ENCODE assay signal across 18 mouse cellular contexts in genomic region chr7:79255752-79256151, GRCm38 (mm10). TPM values are rescaled to one million over a fixed set of nuclear protein-coding genes. Genes with fewer than 3 reads are reported as not detected.
A peak's percentile ranks its signal among the peaks of the same experiment; 100 is the strongest.
DNase-seq lines count a peak whose midpoint lies in the region; ATAC-seq and TF ChIP-seq lines count a peak whose summit lies in the region.
"Had no signal": no experiment of that assay in that cellular context is flagged by ENCODE, and none has a peak within 500 bp of the region (broad histone marks: within the 10 kb centered on the region; RNA-seq: fewer than 3 reads in every experiment).

No protein-coding gene starts in this region.

- H3K4me3 ChIP-seq in layer of hippocampus, adult 2 months = no peak overlapping the region
- no peak overlapping the region for H3K4me3 ChIP-seq in ES-Bruce4 (ENCODE audit: low read depth, low read length)
- H3K4me3 ChIP-seq in forebrain, embryonic 15.5 days = no peak overlapping the region
- H3K4me3 ChIP-seq: embryonic facial prominence, embryonic 12.5 days; forebrain, embryonic 10.5 days; megakaryocyte, embryonic 14.5 days; neural tube, embryonic 13.5 days had no signal

- no peak overlapping the region for H3K9ac ChIP-seq in ES-Bruce4 (ENCODE audit: low read depth, poor library complexity, severe bottlenecking)
- H3K9ac ChIP-seq in forebrain, embryonic 15.5 days (replicated peaks) = no peak overlapping the region
- H3K9ac ChIP-seq: embryonic facial prominence, embryonic 12.5 days; neural tube, embryonic 13.5 days had no signal

- H3K4me2 ChIP-seq in forebrain, embryonic 15.5 days (replicated peaks) = no peak overlapping the region
- H3K4me2 ChIP-seq: embryonic facial prominence, embryonic 12.5 days; neural tube, embryonic 13.5 days had no signal

- no peak for TF ChIP-seq EP300 in ES-Bruce4 (IDR thresholded peaks at IDR 0.05; ENCODE audit: insufficient read depth, low read depth, low read length)

- no peak for TF ChIP-seq POLR2A in ES-Bruce4 (IDR thresholded peaks at IDR 0.05; ENCODE audit: insufficient read depth, low read length)
- no peak for TF ChIP-seq POLR2A in brain, embryonic 14.5 days (IDR thresholded peaks at IDR 0.05; ENCODE audit: borderline replicate concordance, extremely low read depth, insufficient read depth, insufficient read length, poor library complexity, severe bottlenecking)

- H3K9me3 ChIP-seq in ES-Bruce4 (replicated peaks; ENCODE audit: control insufficient read depth, insufficient read depth, low read length, poor library complexity, severe bottlenecking) = no peaks in the 10 kb centered on the region
- H3K9me3 ChIP-seq in forebrain, embryonic 15.5 days = no peaks in the 10 kb centered on the region
- H3K9me3 ChIP-seq: embryonic facial prominence, embryonic 12.5 days; forebrain, embryonic 10.5 days; neural tube, embryonic 13.5 days had no signal

- TF ChIP-seq CTCF in layer of hippocampus, adult 2 months (conservative IDR thresholded peaks at IDR 0.05) = peak; percentile 53
- peak; percentile 45 for TF ChIP-seq CTCF in ES-Bruce4 (IDR thresholded peaks at IDR 0.05; ENCODE audit: low read depth, low read length)
- TF ChIP-seq CTCF in brain, embryonic 14.5 days (IDR thresholded peaks at IDR 0.05; ENCODE audit: borderline replicate concordance, extremely low read depth, insufficient read depth, insufficient read length) = peak; percentile 20; the same call in 1 of the 2 replicates

- no peak for DNase-seq in layer of hippocampus, adult 2 months (ENCODE audit: low spot score in 2 of 2)
- DNase-seq in layer of hippocampus, adult 18-20 months (ENCODE audit: low spot score in 2 of 2) = no peak
- peak; percentile 30 for DNase-seq in 3T3-L1 (ENCODE audit: low read depth, low spot score)
- no peak for DNase-seq in brain, embryonic 14.5 days (ENCODE audit: low read depth)
- DNase-seq in frontal cortex, postnatal 14 days (ENCODE audit: low spot score in 2 of 2) = no peak
- DNase-seq in heart, adult 18-20 months = no peak
- DNase-seq: adrenal gland, postnatal 14 days; cerebellum, postnatal 14 days; kidney, postnatal 14 days; left cerebral cortex, postnatal 4 days; lung, adult 2 months; right cerebral cortex, postnatal 4 days had no signal

- no peaks in the 10 kb centered on the region for H3K27me3 ChIP-seq in ES-Bruce4 (ENCODE audit: control insufficient read depth, insufficient read depth, low read length, poor library complexity, severe bottlenecking)
- no peaks in the 10 kb centered on the region for H3K27me3 ChIP-seq in forebrain, embryonic 15.5 days
- H3K27me3 ChIP-seq: embryonic facial prominence, embryonic 12.5 days; neural tube, embryonic 13.5 days had no signal

- ATAC-seq in forebrain, embryonic 15.5 days (replicated peaks) = no peak

- no peaks in the 10 kb centered on the region for H3K36me3 ChIP-seq in ES-Bruce4 (ENCODE audit: control insufficient read depth, insufficient read depth, low read length, poor library complexity, severe bottlenecking)
- H3K36me3 ChIP-seq in forebrain, embryonic 15.5 days = no peaks in the 10 kb centered on the region
- H3K36me3 ChIP-seq: embryonic facial prominence, embryonic 12.5 days; forebrain, embryonic 10.5 days; neural tube, embryonic 13.5 days had no signal

- no peaks in the 10 kb centered on the region for H3K4me1 ChIP-seq in ES-Bruce4 (ENCODE audit: control insufficient read depth, insufficient read depth, low read length)
- no peaks in the 10 kb centered on the region for H3K4me1 ChIP-seq in forebrain, embryonic 15.5 days
- H3K4me1 ChIP-seq: embryonic facial prominence, embryonic 12.5 days; forebrain, embryonic 10.5 days; neural tube, embryonic 13.5 days had no signal

- no peak overlapping the region for H3K27ac ChIP-seq in layer of hippocampus, adult 2 months
- H3K27ac ChIP-seq in ES-Bruce4 (ENCODE audit: insufficient read depth, low read length) = no peak overlapping the region
- H3K27ac ChIP-seq in forebrain, embryonic 15.5 days (replicated peaks) = no peak overlapping the region
- H3K27ac ChIP-seq: embryonic facial prominence, embryonic 12.5 days; forebrain, embryonic 10.5 days; neural tube, embryonic 13.5 days had no signal

- 86% methylated on average over 10 of the region's 10 CpGs for WGBS in forebrain, embryonic 15.5 days

RNA-seq across cellular contexts. Expression of gene Abhd2, which starts 17.2 kb away (rescaled TPM):
- total RNA-seq in layer of hippocampus, adult 2 months (2021) = 10 to 100 TPM; 69.6 to 70.8 TPM
- total RNA-seq in layer of hippocampus, adult 18-20 months (2021) = 10 to 100 TPM; 62.0 to 65.6 TPM
- polyA plus RNA-seq in ES-Bruce4 (2011; ENCODE audit: insufficient read depth, insufficient read length, low read depth, missing spikeins) = 37.4 and 38.6 TPM in 2 replicates
- 15.0 and 28.7 TPM in 2 replicates for polyA plus RNA-seq in brain, embryonic 14.5 days (2012; rRNA removed)
- 10 to 100 TPM; 33.0 to 36.3 TPM for total RNA-seq in heart, adult 18-20 months (2021)
- 23.1 and 24.0 TPM in 2 replicates for polyA plus RNA-seq in forebrain, embryonic 15.5 days (2015; fragmentation: Nextera tagmentation; extraction: Ambion mirVana)
